Mouse (Mus musculus) neural tube, embryonic 10.5 days (tissue): ENCODE measurements at regions not wholly inside any gene's neighbourhood (a gene's known extent, or its start where the extent isn't known, plus 50 kb on each side); places are given as distances from the start of the nearest gene placed in this dataset.

Experiments used
- DNase-seq: peaks from one replicate; pipeline ENCODE4 v3.0.0-alpha.2; 2017; ENCODE audit warnings: low spot score; ENCODE audit errors: extremely low spot score

DNA sequence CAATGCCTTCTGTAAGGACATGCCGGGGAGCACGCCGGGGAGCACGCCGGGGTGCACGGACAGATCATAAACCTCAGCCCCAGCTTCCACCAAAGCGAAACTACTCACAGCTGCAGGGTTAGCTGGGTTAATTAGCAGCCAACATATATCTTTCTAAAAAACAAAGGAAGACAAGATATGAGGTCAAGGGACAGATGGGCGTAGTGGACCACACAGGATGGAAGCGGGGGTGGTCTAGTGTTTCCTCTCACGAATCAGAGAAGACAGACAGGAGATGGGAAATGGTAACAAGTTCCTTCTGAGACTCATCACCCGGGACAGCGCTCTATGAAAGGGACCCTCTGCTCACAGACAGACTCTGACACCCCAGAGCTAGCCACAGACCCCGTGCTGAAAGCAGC is 60.0 kb upstream of the Ajap1 start:
- no peak for DNase-seq

DNA sequence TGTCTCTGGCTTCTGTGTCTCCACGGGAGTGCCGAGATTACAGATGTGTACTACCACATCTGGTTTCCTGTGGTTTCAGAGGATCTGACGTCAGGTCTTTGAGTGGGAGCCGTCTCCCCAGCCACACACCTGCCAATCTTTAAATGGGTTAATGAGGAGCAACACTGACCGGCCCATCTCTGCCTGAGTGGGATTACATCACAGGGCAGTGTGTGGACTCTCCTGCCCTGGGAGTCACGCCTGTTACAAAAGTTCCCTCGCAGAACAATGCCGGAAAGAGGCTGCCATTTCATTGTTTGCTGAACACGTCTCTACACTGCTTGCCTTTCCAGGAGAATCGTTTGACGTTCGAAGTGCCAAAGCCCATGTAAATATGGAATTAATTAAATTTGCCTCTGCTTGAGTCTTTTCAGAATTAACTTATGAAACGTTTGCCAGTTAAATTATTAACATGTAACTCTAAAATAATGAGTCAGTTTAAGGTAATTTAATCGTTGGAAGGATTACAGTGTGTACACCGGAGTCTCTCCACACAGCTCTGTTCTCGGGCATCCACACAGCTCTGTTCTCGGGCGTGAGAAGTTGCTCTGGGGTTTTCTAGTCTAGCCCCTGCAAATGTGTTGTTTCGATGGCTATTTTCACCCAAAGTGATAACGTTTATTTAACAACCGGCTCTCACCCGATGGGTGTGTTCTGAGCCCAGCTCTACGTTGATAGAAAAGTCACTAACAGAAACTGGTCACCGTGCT is 61.5 kb upstream of the Ajap1 start:
- no peak for DNase-seq

DNA sequence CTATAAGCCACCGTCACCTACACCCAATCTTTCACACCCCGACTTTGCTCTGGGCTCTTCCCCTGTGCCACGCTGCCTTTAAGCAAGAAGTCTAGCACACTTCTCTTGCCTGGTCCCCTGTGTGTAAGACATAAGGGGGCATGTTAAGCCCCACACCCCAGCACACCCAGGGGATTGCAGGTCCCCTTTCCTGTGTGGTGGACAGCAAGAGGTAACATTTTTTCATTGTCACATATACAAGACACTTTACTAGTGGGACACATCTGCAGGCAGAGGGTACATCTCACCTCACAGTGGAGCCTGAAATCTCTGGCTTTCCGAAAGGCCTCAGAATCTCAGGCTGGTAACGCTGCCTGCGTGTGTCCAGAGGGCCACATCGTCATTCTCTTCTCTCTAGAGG is 64.1 kb upstream of the Ajap1 start:
- DNase-seq = no peak

- DNase-seq = no peak
Observed at GRCm38 (mm10) chr4:153547111-153547510, 64.5 kb upstream of the Ajap1 start.

DNA sequence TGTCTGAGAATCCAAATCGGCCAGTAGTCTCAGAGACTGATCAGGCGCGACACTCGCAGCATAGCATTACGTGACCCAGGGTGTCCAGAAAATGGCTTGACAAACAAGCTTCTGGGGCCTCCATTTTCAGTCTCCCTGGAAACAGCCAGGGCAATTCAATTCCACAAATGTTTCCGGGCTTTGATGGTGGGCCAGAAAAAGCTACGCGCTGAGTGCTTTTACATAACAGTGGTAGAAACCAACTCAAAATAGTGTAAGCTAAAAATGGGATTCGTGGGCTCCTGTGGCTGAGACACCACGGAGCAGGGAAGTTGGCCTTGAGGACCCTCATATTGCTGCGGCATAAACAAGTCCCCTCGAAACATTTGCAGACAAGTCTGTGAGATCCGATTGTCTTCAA is 65.3 kb upstream of the Ajap1 start:
- DNase-seq = no peak

GRCm38 (mm10) chr4:153551291-153551690 is 68.7 kb upstream of the Ajap1 start:
- DNase-seq = no peak

GRCm38 (mm10) chr4:153552483-153552882 is 69.9 kb upstream of the Ajap1 start:
- no peak for DNase-seq

- no peak for DNase-seq
Observed at GRCm38 (mm10) chr4:153557812-153558608, 75.4 kb upstream of the Ajap1 start.

- DNase-seq = no peak
Observed at GRCm38 (mm10) chr4:153559568-153559967, 77.0 kb upstream of the Ajap1 start.

- no peak for DNase-seq
Observed at GRCm38 (mm10) chr4:153560193-153560592, 77.6 kb upstream of the Ajap1 start.

DNA sequence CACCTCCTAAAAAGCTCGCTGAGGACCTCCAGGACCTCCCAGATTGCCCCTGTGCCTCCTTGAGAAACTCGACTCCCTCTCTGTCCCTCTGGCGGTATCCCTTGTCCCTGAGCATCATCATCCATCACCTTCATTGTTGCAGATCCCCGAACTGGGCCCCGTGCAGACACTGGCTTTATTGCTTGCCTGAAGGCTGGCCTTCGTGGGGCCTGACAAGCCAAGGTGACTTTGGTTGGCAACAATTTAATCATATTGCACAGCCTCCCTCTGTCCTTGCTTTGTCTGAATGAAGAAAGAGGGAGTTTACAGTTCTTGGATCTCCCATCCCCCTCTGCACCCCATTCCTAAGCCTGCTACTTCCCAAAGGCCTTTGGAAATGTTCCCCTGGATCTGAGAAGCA is 78.3 kb upstream of the Ajap1 start:
- no peak for DNase-seq

DNA sequence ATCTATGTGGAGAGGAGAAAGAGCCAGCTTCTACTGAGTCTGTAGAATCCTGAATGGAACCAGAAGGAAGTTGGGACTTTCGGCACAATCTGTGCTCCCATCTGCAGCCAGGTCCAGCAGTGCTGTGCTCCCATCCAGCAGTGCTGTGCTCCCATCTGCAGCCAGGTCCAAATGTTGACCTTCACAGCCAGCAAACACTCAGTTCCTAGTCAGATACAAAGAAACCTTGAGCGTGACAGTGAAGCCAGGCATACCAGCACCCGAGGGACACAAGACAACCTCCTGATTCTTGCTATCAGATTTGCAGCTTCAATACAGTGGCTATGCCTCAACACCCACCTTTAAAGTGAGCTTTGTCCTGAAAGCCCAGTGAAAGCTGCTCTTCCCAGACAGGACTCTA is 79.4 kb upstream of the Ajap1 start:
- no peak for DNase-seq

DNA sequence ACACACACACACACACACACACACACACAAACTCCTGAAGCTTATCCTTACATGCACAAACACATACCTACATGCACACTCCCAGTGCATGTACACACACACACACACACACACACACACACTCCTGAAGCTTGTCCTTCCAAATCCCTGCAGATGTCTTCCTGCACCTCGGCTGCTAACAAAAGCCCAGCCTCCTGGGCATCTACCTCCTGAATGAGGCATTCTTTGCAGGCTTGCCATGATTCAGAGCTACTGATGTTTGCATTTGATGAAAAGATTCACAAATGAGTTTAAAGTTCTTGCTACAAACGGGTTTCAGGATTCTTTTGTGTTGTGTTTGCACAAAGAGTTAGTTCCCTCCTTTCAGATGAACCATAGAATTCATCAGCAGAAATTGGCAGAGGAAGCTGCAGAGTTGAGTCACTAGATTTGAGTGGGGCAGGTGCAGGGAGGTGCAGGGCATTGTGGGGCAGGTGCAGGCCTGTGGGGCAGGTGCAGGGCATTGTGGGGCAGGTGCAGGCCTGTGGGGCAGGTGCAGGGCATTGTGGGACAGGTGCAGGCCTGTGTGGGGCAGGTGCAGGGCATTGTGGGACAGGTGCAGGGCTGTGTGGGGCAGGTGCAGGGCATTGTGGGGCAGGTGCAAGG is 84.8 kb upstream of the Ajap1 start:
- DNase-seq = no peak

DNA sequence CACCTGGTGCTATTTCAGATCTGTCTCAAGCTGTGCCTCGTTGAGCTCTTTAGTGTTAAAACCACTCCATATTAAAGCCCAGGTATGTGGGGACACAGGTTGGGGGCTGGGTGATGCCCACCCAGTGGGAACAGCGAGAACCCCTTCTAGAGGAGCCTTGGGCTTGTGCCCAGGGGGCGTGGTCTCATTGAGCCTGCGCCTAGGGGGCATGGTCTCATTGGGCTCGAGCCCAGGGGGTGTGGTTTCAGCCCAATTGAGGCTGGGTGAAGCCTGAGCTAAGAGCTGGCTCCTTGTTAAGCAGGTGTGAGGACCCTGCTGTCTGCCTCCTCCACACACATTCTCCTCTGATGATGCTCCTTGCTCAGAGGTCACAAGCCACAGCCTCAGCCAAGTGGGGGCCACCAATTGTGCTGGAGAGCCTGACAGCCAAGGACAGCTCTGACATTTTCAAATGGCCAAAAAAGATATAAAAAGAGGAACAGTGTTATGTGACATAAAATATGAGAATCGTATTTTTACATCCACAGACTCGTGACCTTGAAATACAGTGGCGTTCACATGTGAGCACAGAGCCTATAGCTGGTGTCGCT is 90.7 kb upstream of the Ajap1 start:
- no peak for DNase-seq

DNA sequence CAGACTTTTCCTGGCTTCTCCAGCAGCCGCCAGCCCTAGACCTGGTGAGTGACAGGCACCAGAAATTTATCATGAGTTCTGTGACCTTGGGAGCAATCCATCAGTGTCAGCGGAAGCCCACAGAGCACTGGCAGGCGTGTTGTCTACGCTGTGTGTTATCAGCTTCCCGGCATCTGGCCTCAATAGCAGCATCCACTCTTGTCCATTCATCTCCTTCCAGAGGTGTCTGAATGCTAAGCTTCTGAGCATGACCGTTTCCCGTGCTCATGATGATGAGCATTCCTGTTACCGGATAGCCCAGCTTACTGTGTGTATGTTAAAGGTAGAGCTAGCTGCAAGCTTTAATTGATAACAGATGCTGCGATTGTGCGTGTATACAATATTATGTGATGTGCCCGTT is 110.7 kb upstream of the Ajap1 start:
- DNase-seq = peak; percentile 48

GRCm38 (mm10) chr4:153599794-153600370 is 117.3 kb upstream of the Ajap1 start:
- DNase-seq = no peak

GRCm38 (mm10) chr4:153602496-153602895 is 119.9 kb upstream of the Ajap1 start:
- DNase-seq = no peak

GRCm38 (mm10) chr4:153603056-153603840 is 120.6 kb upstream of the Ajap1 start:
- no peak for DNase-seq

- no peak for DNase-seq
Observed at GRCm38 (mm10) chr4:153603936-153604335, 121.3 kb upstream of the Ajap1 start.

DNA sequence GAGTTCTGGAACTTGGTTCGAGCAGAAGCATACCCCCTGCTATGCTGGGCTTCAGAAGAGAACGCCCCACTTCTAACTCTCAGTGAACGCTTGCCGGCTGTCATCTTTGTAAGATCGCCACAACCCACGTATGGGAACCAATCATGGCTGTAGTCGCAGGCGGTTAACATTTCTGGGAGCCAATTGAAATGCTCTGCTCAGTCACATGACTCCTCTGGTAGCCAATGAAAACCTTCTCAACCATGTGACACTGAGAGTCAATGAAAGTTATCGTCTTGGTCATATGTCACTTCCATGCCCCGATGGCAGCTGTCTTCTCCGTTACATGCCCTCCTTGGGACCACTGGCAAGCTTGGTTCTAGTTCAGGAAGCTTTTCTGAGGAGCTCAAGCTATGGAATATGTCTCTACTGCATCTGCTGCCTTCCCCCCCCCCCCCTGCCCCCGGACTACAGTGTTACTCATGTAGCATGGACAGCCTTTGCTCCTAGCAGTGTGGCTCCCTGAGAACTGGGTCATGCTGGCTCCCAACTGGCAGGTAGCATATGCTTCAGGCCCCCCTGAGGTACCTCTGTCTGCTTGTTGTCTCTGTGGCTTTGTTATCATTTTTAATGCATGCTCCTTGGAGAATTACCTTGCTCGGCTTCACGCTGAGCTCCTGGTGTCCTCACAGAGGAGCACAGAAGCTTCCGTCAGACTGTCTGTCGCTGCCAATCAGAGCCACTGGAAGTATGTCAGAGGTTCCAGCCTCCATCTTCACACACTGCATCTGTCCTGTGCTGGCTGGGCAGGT is 122.3 kb upstream of the Ajap1 start:
- DNase-seq = no peak
